Mouse (Mus musculus) intestine, embryonic 15.5 days (tissue): ENCODE results near the gene Rbp1. TPM values are rescaled to one million over a fixed set of nuclear protein-coding genes. Genes with fewer than 3 reads are reported as not detected.

ENCODE experiments used
- ATAC-seq: fragments of 200-750 bp; cut with Nextera tagmentation; 2 replicates; pipeline ENCODE4 v1.8.0; 2017; ENCODE audit warnings: moderate TSS enrichment, moderate library complexity
- H3K27ac ChIP-seq: fragments of 300-500 bp; sonication (generic); 2 replicates; pipeline ENCODE4 v1.5.1; 2015; ENCODE audit warnings: mild to moderate bottlenecking, inconsistent platforms
- H3K27me3 ChIP-seq: fragments of 300-500 bp; sonication (generic); replicated peaks from 2 replicates; pipeline ENCODE4 v1.6.1; 2015; ENCODE audit warnings: inconsistent platforms
- H3K36me3 ChIP-seq: fragments of 300-500 bp; sonication (generic); 2 replicates; pipeline ENCODE4 v1.6.1; 2015; ENCODE audit warnings: inconsistent platforms
- H3K4me1 ChIP-seq: fragments of 300-500 bp; sonication (generic); replicated peaks from 2 replicates; pipeline ENCODE4 v1.6.1; 2015; ENCODE audit warnings: inconsistent platforms
- H3K4me2 ChIP-seq: fragments of 300-500 bp; sonication (generic); replicated peaks from 2 replicates; pipeline ENCODE4 v1.6.1; 2015; ENCODE audit warnings: mild to moderate bottlenecking, inconsistent platforms
- H3K4me3 ChIP-seq: fragments of 300-500 bp; sonication (generic); replicated peaks from 2 replicates; pipeline ENCODE4 v1.5.1; 2015; ENCODE audit warnings: inconsistent platforms
- H3K9ac ChIP-seq: fragments of 300-500 bp; sonication (generic); 2 replicates; pipeline ENCODE4 v1.6.1; 2015; ENCODE audit warnings: inconsistent platforms
- H3K9me3 ChIP-seq: fragments of 300-500 bp; sonication (generic); 2 replicates; pipeline ENCODE4 v1.6.1; 2016; ENCODE audit warnings: inconsistent platforms
- WGBS: fragments of 180-500 bp; shearing (Covaris S2); methylation state at CpG from one replicate; pipeline ENCODE4 v1.1.7; 2015; 5-methylcytosine and 5-hydroxymethylcytosine counted together
- polyA plus RNA-seq: library from polyadenylated mRNA; unstranded; fragments of >200 nt; fragmentation: Nextera tagmentation; extraction: Ambion mirVana; gene quantifications from 2 replicates; pipeline ENCODE4 v1.2.1, GENCODE M21; 2015

Rbp1 gene
- polyA plus RNA-seq = 62.8 and 66.5 TPM in 2 replicates

DNA sequence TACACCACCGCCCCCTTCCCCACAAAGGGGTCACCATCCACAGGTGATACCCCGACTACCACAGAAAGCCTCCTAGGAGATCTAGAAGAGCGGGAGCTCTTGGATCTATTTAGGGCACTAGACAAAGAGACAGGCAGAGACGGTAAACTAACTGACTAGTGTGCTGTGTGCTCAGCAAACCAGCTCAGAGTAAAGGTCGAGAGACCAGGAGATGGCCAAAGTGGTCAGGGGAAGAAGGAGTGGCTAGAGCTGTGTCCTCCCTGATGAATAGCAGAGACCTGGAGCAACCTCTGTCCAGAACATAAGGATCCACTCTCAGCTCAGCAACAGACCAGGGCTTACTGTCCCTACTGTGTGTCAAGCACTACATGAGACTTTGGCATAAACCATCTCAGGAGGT is at the start of gene Rbp1:
TSS of gene Rbp1 (plus strand) at position 306 of the 400 bp plus-strand sequence.
- Histone ChIP-seq H3K4me2 (no peak within 1 kb of the TSS), H3K36me3 (no peaks in the 10 kb centered on the region), H3K4me3 (no peak within 1 kb of the TSS), H3K4me1 (peaks cover 28% of the 10 kb centered on the region), H3K9me3 (no peaks in the 10 kb centered on the region), H3K27me3 (no peaks in the 10 kb centered on the region), H3K9ac (no peak within 1 kb of the TSS), H3K27ac (no peak within 1 kb of the TSS)
- ATAC-seq = no peak
- 65% methylated on average over 5 of the region's 5 CpGs for WGBS

DNA sequence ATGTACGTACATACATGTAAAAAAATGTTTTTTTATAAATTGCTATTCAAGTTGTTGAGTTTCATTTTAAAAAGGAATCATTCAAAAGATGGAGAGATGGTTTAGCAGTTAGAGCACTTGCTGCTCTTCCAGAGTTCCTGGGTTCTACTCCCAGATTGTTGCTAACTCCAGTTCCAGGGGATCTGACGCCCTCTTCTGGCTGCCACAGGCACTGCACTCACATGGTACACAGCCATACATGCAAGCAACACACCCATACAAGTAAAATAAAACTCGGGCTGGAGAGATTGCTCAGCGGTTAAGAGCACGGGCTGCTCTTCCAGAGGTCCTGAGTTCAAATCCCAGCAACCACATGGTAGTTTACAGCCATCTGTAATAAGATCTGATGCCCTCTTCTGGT is 49.4 kb upstream of the Rbp1 start:
- 92% methylated on average over 5 of the region's 5 CpGs for WGBS
- ATAC-seq = no peak

DNA sequence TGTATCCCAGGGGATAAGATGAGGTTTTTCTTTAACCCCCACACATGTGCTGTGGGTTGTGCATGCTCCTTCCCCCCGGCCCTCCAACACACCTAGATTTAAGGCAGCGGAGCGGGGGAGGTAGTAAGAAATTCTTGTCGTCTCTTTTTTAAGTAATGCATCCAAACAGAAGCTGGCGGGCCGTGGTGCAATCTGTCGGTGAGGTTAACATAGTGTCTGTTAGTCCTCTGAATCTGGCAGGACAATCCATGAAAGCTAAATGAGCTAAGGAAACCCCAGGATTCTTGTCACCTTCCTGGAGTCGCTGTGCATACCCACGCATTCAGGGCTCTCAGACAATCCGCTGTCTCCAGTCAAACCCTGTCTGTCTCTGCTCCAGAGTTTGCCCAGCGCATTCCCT is 47.9 kb upstream of the Rbp1 start:
- Histone ChIP-seq H3K4me3 (no peak overlapping the region), H3K4me2 (no peak overlapping the region), H3K36me3 (no peaks in the 10 kb centered on the region), H3K27me3 (no peaks in the 10 kb centered on the region), H3K4me1 (no peaks in the 10 kb centered on the region; the same call in 1 of the 2 replicates), H3K27ac (no peak overlapping the region), H3K9ac (no peak overlapping the region), H3K9me3 (no peaks in the 10 kb centered on the region)
- no peak for ATAC-seq
- WGBS = 66% methylated on average over 11 of the region's 11 CpGs

More for the DNA sequence above, 49.4 kb upstream of the Rbp1 start:
- H3K4me2 ChIP-seq = no peak overlapping the region
- H3K4me1 ChIP-seq = no peaks in the 10 kb centered on the region; the same call in 1 of the 2 replicates
- H3K27me3 ChIP-seq = no peaks in the 10 kb centered on the region
- no peak overlapping the region for H3K9ac ChIP-seq
- H3K4me3 ChIP-seq = no peak overlapping the region
- H3K36me3 ChIP-seq = no peaks in the 10 kb centered on the region
- H3K27ac ChIP-seq = no peak overlapping the region
- H3K9me3 ChIP-seq = no peaks in the 10 kb centered on the region

DNA sequence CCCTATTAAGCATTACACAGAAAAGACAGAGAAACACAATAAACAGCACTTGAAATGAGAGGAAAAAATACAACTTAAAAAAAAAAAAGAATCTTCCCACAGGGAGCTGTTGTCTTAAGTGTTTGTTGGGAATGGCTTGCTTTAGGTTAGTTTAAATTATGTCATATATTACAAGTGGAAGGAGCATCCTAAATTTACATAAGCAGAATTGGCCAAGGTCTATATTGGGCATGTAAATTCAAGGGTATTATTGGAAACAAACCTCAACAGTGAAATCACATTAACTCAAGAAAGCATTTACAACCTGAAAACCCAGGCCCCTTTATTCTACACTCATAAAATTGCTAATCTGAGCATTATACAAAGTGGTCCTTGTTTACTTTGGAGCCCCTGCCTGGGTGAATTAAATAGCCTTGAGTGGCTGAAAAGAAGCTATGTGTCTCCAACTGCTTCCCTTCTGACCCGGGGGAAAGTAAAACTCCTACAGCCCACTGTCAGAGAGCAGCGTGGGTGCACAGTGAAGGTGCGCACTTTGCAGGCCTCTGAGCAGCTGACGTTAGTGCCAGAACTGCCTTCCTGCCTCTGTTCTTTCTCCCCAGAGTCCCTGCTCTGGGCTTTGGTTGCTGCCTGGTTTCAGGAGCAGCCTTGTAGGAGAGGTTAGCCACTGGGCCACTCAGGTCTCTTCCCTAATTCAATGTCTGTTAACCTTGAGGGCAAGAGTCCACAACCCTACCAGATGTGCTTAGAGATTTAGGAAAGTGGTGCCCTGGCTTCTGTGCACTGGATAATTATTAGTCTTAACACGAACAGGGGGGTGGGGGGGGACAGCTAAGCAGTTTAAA is 47.2 kb upstream of the Rbp1 start:
- no peak for ATAC-seq
- no peak overlapping the region for H3K9ac ChIP-seq
- no peak overlapping the region for H3K4me2 ChIP-seq
- H3K36me3 ChIP-seq = no peaks in the 10 kb centered on the region
- H3K9me3 ChIP-seq = no peaks in the 10 kb centered on the region
- H3K27ac ChIP-seq = no peak overlapping the region
- no peak overlapping the region for H3K4me3 ChIP-seq
- 32% methylated on average over 5 of the region's 5 CpGs for WGBS
- H3K4me1 ChIP-seq = no peaks in the 10 kb centered on the region; the same call in 1 of the 2 replicates
- H3K27me3 ChIP-seq = no peaks in the 10 kb centered on the region

DNA sequence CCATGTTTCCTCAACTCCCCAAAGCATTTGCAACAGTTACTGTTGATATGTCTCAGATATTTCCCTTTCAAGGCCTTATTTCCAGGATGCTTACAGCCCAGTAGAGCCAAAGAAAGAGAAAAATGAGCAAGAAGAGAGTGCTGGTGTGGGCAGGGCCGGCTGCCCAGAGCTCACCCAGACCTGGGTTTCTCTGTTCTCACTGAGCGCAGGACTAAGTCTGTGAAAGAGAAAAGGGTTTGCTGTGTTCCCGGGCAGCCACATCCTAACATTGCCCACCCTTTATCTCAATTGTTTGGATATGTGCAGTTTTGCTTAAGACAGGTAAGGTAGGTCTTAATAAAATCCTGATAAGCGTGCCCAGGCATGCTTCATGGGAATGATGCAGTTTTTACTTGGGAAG is 43.0 kb upstream of the Rbp1 start:
- H3K4me1 ChIP-seq = no peaks in the 10 kb centered on the region; the same call in 1 of the 2 replicates
- H3K4me2 ChIP-seq = no peak overlapping the region
- H3K4me3 ChIP-seq = no peak overlapping the region
- no peaks in the 10 kb centered on the region for H3K9me3 ChIP-seq
- H3K27me3 ChIP-seq = no peaks in the 10 kb centered on the region
- H3K27ac ChIP-seq = no peak overlapping the region
- no peaks in the 10 kb centered on the region for H3K36me3 ChIP-seq
- ATAC-seq = no peak
- H3K9ac ChIP-seq = no peak overlapping the region
- whole genome bisulfite sequencing = 75% methylated on average over 4 of the region's 4 CpGs

DNA sequence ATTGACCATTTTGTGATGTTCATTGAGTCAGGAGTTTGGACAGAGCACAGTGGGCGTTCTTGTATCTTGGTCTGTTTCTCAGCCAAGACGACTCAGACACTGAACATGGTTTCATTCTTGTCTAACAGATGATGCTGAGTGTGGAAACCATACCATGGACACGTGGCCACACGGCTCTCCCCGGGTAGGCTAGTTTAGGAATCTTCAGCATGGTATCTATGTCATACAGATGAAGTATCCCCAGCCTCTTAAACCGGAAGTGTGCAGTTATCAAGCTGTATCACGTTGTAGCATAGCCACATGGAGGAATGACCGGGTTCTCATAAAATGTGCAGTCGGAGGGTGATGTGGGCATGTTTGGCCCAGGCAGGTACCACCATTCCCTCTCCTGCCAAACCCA is 42.2 kb upstream of the Rbp1 start:
- Histone ChIP-seq H3K4me3 (no peak overlapping the region), H3K4me2 (no peak overlapping the region), H3K27ac (no peak overlapping the region), H3K36me3 (no peaks in the 10 kb centered on the region), H3K9me3 (no peaks in the 10 kb centered on the region), H3K4me1 (no peaks in the 10 kb centered on the region; the same call in 1 of the 2 replicates), H3K9ac (no peak overlapping the region), H3K27me3 (no peaks in the 10 kb centered on the region)
- no peak for ATAC-seq
- 94% methylated on average over 9 of the region's 9 CpGs for WGBS

DNA sequence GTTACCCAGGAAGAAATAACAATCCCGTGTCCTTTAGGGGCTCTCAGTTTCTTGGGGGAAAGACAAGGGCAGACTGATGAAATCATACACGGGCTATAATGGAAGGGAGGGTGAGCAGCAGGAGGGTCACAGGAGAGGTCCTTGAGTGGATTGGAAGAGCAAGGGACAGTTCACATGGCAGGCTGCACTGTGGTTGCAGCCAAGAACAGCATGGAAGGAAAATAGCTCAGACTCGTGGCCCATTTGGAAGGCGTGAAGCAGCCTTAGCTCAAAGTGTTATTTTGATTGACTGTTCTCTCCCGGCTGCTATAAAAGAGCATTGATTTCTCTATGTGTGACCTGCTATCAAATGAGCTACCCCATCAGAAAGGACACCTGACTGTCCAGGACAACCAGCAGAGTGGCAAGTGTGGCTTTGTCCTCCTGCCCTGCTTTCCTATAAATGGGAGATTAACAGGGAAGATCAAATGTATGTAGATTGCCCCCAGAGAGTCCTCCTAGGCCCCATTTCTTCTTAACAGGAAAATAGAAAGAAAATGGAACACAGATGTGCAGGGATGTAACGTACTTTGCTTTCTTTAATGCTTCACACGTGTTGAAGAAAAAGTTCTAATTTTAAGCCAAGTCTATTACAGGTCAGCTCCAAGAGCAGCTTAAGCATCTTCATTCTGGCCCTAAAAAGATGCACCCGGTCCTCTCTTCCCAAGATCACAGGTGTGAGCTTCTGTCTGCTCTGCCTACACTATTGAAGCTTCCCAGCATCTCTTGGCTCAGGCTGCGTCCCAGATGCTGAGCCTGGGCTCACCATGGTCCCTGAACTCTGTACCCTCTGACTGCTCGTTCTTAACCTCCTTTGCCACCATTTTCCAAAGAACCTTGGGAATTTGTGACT is 34.8 kb upstream of the Rbp1 start:
- WGBS = 77% methylated on average over 10 of the region's 10 CpGs
- no peak overlapping the region for H3K4me2 ChIP-seq
- H3K9ac ChIP-seq = no peak overlapping the region
- H3K27me3 ChIP-seq = no peaks in the 10 kb centered on the region
- ATAC-seq = no peak
- H3K27ac ChIP-seq = no peak overlapping the region
- no peaks in the 10 kb centered on the region for H3K9me3 ChIP-seq
- no peak overlapping the region for H3K4me3 ChIP-seq
- H3K4me1 ChIP-seq = no peaks in the 10 kb centered on the region
- H3K36me3 ChIP-seq = no peaks in the 10 kb centered on the region

DNA sequence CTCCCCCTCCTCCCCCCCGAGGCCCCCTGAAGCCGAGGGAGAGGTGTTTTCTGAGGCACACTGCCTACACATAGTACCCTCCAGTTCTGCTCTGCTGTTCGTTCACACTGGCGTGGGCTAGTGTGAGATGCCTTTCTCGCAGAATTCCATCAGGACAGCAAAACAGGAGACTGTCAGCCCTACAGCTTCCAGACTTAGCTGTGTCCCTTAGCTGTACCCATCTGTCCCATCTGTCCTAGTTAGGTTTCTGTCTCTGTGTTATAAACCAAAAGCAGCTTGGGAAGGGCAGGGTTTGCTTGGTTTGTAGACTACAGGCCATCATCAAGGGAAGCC is 34.2 kb upstream of the Rbp1 start:
- Histone ChIP-seq H3K9ac (no peak overlapping the region), H3K27me3 (no peaks in the 10 kb centered on the region), H3K27ac (no peak overlapping the region), H3K4me1 (no peaks in the 10 kb centered on the region), H3K36me3 (no peaks in the 10 kb centered on the region), H3K4me2 (no peak overlapping the region), H3K9me3 (no peaks in the 10 kb centered on the region), H3K4me3 (no peak overlapping the region)
- 79% methylated on average over 5 of the region's 5 CpGs for WGBS
- no peak for ATAC-seq

DNA sequence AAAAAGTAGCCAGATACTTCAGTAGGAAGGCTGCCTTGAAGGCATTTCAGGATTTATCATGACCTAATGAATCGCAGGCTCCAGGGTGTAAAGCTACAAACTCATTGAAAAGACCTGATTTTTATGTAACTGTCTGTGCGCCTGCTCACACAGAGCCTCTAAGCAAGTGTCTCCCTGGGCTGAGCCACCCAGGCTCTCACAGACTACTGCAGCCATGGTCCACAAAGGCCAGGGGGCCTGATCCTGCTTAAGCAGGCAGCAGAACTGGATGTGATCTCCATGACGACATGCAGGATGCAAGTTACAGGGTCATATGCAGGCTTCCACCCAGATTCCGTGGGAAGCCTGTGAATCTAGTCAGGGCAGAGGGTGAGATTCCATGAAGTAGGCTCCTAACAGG is 29.3 kb upstream of the Rbp1 start:
- H3K27me3 ChIP-seq = no peaks in the 10 kb centered on the region
- no peaks in the 10 kb centered on the region for H3K36me3 ChIP-seq
- no peaks in the 10 kb centered on the region for H3K4me1 ChIP-seq
- no peak overlapping the region for H3K4me2 ChIP-seq
- WGBS = 78% methylated on average over 4 of the region's 4 CpGs
- H3K9me3 ChIP-seq = no peaks in the 10 kb centered on the region
- H3K9ac ChIP-seq = no peak overlapping the region
- ATAC-seq = no peak
- H3K27ac ChIP-seq = no peak overlapping the region
- no peak overlapping the region for H3K4me3 ChIP-seq

DNA sequence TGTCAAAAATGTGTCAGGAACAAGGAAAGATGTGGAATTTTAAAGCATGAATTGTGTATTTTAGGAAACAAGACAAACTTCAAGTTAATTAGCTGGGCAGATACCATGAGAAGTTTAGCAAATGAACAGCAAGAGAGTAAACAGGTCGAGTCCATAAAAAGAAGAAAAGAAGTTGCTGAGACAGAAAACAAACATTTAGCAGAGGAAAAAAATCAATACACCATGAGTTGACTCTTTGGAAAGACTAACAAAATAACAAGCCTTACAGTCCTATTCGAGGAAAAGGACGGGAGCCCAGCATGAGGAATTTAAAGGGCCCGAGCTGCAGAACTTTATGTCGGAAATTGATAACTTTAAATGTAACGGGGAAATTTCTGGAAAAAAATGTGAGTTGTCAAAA is 25.6 kb upstream of the Rbp1 start:
- no peak overlapping the region for H3K27ac ChIP-seq
- no peak overlapping the region for H3K4me2 ChIP-seq
- H3K4me1 ChIP-seq = no peaks in the 10 kb centered on the region
- no peak for ATAC-seq
- H3K9ac ChIP-seq = no peak overlapping the region
- WGBS = 63% methylated on average over 6 of the region's 6 CpGs
- H3K9me3 ChIP-seq = no peaks in the 10 kb centered on the region
- H3K36me3 ChIP-seq = no peaks in the 10 kb centered on the region
- no peak overlapping the region for H3K4me3 ChIP-seq
- H3K27me3 ChIP-seq = no peaks in the 10 kb centered on the region

DNA sequence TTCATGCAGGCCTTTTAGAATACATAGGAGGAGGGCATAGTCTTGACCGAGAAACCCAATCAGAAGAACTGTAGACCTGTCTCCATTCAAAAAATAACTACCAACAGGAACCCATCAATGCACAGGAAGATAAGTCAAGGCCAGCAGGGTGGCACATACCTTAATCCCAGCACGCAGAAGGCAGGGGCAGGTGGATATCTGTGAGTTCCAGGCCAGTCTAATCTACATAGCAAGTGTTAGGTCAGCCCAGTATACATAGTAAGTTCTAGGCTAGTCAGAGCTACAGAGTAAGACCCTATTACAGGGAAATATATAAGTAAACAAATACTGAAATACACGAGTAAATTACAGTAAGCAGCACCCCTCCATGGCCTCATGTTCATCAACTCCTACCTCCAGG is 24.9 kb upstream of the Rbp1 start:
- 76% methylated on average over 3 of the region's 3 CpGs for WGBS
- no peak for ATAC-seq
- no peak overlapping the region for H3K9ac ChIP-seq

DNA sequence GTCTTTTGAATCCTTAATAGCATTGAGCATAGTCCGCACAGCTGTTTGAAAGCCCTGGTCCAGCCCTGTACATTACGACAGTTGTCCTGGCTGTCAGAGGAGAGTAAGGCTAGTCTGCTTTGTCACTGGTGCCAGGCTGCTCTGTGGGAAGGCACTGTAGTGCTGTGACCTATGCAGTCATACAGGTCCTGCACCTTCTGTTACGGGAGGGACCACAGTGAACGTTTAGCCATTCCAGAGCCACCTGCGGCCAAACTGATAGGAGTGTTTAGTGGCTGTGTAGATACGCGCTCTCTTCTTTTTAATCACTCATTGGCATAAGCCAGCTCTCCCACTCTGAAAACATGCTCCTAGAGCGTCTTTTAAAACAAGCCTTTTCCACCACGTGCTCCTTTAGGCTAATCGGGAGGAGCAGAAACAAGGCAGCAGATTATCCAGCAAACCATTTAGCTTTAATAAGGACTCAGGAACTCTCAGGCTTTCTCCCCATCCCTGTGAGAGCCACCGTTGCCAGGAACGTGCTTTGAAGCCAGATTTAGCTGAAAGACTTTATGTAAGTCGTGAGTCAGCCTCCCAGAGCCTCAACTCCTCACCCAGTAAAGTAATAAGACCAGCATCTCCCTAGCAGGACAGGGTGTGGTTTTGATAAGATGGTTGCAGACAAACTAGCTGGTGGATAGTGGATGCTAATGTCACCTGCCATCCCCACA is 22.4 kb upstream of the Rbp1 start:
- no peak overlapping the region for H3K27ac ChIP-seq
- WGBS = 68% methylated on average over 13 of the region's 13 CpGs
- no peak overlapping the region for H3K4me2 ChIP-seq
- no peak overlapping the region for H3K4me3 ChIP-seq
- no peaks in the 10 kb centered on the region for H3K27me3 ChIP-seq
- H3K9ac ChIP-seq = no peak overlapping the region
- no peaks in the 10 kb centered on the region for H3K4me1 ChIP-seq
- H3K9me3 ChIP-seq = no peaks in the 10 kb centered on the region
- no peaks in the 10 kb centered on the region for H3K36me3 ChIP-seq
- ATAC-seq = no peak

More for the DNA sequence above, 24.9 kb upstream of the Rbp1 start:
- Histone ChIP-seq H3K4me3 (no peak overlapping the region), H3K4me2 (no peak overlapping the region), H3K4me1 (no peaks in the 10 kb centered on the region), H3K9me3 (no peaks in the 10 kb centered on the region), H3K27me3 (no peaks in the 10 kb centered on the region), H3K36me3 (no peaks in the 10 kb centered on the region), H3K27ac (no peak overlapping the region)
